Mouse (Mus musculus): ENCODE data around the gene Ear1.
"Not testable (repeated sequence)": the region's sequence is repeated elsewhere in the genome, so short reads cannot be mapped to it uniquely, and the experiment has no call there.

GRCm38 (mm10) chr14:43793811-43794210 lies 81.5 kb downstream of the Ear1 start:
- not testable (repeated sequence) for TF ChIP-seq CTCF, POLR2A (IDR thresholded peaks at IDR 0.05; ENCODE audit: insufficient read depth, low read depth, low read length)
